Mouse (Mus musculus) regulatory T cell (primary cell): ENCODE results near the gene Rnf8.

Experiments
- in situ Hi-C: fragments of 300-600 bp; cut with MboI, MseI; formaldehyde crosslinking; loops from one replicate; pipeline ENCODE4 v1.15.1; 2025; ENCODE audit warnings: high pct_unique_total_duplicates

Gene Rnf8

DNA sequence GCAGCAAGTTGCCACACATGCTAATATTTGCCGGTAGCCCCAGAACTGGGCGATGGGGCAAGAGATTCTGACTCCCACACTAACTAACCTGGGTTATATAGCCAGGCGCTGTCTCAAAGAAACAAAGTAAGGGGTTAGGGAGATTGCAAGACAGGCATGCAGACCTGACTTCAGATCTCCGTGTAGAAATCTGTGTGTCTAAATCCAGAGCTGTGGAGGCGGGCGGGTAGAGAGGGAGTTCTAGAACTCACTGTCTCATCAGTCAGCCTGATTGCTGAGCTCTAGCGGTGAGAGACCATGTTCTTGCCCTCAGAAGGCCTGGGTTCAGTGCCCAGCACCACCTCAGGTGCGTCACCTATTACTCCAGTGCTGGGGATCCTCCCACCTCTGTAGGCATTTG, 8.9 kb downstream of the Rnf8 start:
- in situ Hi-C loops: no loop called here

DNA sequence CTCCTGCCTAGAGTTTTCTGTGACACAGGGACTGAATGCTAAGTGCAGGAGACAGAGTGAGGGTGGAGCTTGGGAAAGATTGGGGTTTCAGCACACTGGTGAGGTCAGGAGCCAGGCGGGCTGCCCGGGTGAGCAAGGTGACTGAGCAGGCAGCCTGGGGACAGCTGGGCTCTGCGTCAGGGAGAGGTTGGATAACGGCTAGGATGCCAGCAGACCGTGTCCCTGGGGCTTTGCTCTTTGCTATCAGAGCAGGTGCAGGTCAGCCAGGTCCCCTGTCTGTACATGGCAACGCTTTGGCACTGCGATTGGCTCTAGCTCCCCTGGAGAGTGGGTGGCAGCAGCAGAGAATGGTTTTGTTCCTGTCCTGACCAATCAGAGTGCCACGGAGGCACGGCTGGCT, 12.7 kb downstream of the Rnf8 start:
- in situ Hi-C loops: no loop called here

GRCm38 (mm10) chr17:29628946-29629345, 14.4 kb downstream of the Rnf8 start:
- in situ Hi-C loops: no loop called here

DNA sequence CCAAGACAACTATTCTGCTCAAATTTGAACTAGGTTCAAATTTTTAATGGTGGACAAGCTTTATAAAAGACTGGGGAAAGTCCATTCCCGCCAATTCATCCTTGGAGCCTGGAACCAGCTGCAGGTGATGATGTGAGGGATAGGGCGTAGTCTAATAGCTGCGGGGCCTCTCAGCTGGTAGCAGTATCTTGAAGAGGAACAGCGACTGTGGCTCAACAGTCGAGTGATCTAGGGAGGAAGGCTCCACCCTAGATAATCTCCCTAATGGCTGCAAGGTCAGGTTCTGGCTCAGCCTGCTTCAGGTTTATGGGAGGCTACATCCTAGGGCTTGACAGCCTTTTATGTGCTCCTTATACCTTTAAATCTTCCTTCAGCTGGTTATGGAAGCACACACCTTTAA, 15.0 kb downstream of the Rnf8 start:
- in situ Hi-C loops: no loop called here

- in situ Hi-C loops: no loop called here
Observed at GRCm38 (mm10) chr17:29632312-29632711, 17.7 kb downstream of the Rnf8 start.

GRCm38 (mm10) chr17:29635492-29635891, 20.9 kb downstream of the Rnf8 start:
- in situ Hi-C loops: no loop called here

- in situ Hi-C loops: no loop called here
Observed at GRCm38 (mm10) chr17:29636118-29636517, 21.5 kb downstream of the Rnf8 start.

DNA sequence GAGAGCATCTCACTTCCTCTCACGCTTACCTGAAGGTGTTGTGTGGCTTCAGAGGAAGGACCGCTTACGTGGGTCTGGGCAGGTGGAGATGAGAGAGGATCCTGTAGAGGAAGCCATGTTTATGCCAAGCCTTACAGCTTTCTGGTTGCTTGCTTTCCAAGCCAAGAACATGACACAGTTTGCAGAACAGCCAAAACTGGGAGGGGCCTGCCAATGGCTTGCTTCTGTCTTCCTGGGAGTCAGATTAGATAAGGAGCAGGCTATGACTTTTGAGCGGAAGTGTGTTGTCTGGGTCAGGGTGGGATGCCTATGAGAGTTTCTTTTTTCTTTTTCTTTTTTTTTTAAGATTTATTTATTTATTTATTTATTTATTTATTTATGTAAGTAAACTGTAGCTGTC, 22.8 kb downstream of the Rnf8 start:
- in situ Hi-C loops: no loop called here

- in situ Hi-C loops: no loop called here
Observed at GRCm38 (mm10) chr17:29637895-29638294, 23.3 kb downstream of the Rnf8 start.

- in situ Hi-C loops: no loop called here
Observed at GRCm38 (mm10) chr17:29640971-29641370, 26.4 kb downstream of the Rnf8 start.

DNA sequence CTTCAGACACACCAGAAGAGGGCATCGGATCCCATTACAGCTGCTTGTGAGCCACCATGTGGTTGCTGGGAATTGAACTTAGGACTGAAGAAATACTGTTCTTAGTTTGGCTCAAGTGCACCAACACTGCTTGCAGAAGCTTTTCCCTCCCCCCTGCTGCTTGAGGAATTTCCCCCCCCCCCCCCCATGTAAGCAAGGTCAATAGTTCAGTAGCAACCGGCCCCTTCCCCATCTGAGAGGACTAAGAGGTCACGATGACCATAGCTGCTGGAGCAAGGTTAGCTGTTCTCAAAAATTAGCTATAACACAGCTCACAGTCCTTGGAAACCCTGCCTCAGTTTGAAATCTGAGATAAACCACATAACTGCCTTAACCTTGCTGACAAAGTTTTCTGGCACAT, 27.6 kb downstream of the Rnf8 start:
- in situ Hi-C loops: no loop called here

DNA sequence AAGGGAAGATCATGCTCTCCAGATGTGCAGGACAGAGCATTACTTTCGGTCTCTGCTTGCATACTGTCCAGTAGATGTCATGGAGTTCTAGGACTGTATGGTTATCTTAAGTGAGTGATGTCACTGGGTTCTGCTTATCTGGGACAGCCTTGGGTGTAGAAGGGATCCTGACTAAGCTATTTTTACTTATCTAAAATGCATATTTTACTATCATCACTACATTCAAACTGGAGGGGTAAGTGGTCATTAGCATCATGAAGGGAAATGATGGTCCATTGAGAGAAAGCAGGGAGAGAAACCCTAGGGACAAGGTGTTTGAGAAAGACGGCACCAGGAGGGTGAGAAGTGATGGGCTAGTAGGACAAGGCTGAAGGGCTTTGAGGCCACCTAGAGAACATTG, 43.7 kb downstream of the Rnf8 start:
- in situ Hi-C loops: no loop called here

DNA sequence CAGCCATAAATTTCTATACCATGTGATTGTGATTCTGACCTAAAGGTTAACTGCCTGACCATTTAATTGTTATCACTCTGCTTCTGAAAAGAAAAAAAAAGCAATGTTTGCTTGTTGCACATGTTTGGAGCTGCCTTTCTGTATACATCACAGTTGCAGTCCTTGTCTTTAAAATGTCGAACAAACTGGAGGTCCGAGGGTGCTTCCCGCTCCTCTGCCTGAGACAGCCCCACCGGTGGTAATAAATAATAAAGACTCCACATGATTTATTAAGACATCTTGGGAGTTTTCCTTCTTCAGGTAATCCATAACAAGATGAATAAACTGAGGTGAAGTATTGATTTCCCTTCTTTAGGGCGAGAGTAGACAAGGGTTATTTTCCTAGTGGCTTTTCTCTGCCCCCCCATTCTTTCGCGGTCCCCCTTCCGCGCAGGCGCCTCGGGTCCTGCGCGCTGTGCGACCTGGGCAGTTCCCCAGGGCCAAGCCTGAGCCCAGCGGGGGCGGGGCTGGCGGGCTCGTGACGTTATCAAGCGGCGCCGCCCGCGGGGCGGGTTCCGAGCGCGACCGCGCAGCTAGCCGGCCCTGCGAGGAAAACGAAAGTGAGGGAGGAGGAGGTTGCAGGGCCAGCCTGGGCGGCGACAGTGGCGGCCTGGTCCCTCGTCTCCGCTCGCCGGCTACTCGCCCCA, 45.6 kb downstream of the Rnf8 start, which contains the start of gene Cmtr1:
Gene Cmtr1, plus strand, starts transcription at position 520 of the 686 bp plus-strand sequence.
- in situ Hi-C loops: no loop called here

- in situ Hi-C loops: no loop called here
Observed at GRCm38 (mm10) chr17:29660762-29661391, 46.3 kb downstream of the Rnf8 start.

DNA sequence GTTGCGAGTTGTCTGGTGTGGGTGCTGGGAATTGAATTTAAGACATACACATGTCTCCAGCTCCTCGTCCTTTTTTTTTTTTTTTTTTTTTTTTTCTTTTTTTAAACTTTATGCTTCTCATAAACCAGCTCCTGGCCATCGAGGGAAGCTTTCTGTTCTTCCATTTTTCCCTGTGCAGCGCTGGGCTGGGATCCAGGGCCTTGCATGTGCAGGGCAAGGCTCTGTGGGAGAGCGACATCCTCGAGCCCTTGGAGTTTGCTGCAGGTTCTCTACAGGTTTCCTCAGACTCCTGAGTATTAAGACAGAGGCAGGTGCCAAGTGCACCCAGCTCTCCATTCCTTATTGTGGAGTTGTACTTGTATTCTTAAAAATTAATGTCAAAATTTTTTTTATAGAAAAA, 47.6 kb downstream of the Rnf8 start:
- in situ Hi-C loops: no loop called here

GRCm38 (mm10) chr17:29668051-29668986, 53.7 kb downstream of the Rnf8 start:
- in situ Hi-C loops: no loop called here

DNA sequence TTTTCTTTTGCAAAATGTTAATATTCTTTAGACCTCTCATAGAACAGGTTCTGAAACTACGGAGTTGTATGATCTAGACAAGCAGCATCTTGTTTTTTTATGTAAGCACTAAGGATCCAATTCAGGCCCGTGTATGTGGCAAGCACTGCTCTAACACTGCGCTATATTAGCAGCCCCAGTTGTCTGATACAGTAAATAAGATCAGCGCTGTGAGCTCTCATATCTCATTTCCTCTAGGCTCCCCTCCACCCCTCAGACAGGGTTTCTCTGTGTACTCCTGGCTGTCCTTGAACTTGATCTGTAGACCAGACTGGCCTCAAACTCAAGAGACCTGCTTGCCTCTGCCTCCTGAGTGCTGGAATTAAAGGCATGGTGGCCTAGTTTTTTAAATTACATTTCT, 54.4 kb downstream of the Rnf8 start:
- in situ Hi-C loops: no loop called here

GRCm38 (mm10) chr17:29669936-29670335, 55.3 kb downstream of the Rnf8 start:
- in situ Hi-C loops: no loop called here

DNA sequence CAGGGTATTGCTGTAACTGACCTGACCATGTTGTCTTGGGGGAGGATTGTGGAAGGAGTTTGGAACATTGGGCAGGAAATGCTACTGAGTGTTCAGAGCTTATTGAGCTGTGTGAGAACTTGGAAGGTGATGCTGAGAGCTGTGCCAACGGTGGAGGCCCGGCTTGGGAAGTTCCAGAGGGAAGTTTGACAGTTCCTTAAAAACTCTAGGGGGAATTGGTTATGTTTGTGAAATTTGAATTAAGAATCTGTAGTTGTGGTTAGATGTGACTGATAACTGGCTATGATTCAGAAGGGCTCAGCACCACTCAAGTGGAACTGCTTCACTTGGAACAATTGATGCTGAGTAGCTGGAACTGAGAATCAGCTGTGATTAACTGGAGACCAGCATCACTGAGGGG, 56.4 kb downstream of the Rnf8 start:
- in situ Hi-C loops: no loop called here

DNA sequence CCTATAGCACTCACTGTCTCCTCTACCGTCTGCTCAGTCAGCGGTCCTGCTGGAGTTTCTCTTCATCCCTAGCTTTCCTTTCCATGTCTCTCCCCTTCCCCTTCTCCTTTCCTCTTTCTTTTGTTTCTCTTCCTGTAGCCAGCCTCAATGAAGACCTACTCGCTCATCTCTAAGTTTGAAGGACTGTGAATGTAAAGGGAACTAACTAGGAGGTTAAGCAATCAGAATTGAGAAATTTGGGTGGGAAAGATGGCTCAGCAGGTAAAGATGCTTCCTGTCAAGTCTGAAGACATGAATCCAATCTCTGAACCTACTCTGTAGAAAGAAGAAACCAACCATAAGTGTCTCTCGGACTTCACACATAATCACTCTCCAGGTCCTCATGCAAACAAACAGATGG, 58.7 kb downstream of the Rnf8 start:
- in situ Hi-C loops: no loop called here

DNA sequence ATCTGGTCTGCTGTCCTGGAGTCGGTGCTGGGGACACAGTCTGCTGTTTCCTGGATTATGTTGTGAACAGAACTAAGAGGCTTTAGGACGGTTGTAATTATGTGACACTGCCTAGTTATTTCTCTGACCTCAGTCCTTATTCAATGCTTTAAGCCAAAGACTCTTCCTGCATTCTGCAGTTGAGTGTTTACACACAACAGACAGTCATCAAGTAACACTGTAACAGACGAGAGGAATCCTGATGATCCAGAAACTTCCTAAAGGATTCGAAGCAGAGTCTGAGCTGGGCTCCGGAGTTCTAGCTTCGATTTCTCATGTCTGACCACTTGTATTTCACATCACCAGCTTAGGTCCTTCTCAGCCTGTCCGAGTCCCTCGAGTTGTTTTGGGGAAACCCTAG, 63.9 kb downstream of the Rnf8 start:
- in situ Hi-C loops: no loop called here

DNA sequence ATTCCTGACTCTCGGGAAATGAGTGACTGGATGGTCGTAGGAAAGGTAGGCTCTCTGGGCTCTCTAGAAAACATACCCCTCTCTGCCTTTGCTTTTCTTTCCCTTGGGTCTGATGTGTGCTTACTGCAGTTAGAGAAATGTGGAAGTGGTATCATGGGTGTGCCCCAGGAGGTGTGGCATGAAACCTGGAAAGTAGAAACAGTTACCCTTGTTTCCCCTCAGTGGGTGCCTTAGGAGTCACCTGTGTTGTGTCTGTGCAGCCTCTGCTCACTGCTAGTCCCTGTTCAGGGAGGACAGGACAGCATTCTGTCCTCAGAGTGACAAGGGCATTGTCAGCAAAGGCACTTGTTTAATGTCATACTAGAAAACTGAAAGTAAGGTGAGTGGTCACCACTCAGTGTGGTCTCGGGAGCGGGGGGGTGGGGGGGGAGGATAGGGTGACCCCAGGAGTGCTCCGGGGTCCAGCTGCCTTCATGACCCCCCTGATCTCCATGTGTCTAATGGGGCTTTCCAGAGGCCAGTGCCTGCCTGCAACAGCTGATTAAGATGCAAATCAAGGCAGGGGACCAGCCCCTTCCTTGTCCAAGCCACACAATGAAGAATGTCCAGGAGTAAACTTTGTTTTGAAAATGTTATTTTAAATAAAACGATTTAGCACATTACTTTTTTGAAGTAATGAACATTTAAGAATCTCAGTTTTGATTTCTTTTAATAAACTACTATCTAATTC, 64.6 kb downstream of the Rnf8 start:
- in situ Hi-C loops: no loop called here
